Mouse (Mus musculus): Measurements from ENCODE around the gene Nfix.

DNA sequence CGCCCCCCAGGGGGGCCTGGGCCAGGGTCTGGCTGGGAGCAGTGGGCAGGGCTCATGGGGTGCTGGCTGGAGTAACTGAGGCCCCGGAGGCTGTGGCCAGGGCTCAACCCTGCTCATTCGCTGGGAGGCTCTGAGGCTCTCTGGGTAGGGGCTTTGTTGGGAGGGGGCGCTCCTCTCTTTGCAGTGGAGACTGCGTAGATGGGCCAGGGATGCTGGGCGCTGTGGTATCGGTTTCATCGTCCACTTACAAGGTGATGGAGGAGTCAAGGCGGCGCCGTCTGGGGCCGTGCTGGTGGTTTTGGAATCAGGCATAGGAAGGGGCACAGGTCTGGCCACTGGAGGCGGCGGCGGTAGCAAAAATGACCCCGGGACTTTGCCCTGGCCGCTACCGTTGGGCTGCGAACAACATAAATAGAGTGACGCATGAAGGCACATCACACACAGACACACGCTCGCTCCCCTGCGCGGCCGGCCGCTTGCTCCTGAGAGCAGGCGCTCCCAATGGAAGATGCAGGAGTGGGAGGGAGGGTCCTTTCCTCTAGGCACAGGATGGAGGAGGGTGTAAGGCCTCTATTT lies 84.2 kb downstream of the Nfix start:
- TF ChIP-seq CTCF (IDR thresholded peaks at IDR 0.05; ENCODE audit: low read depth) (no peak), EP300 (IDR thresholded peaks at IDR 0.05; ENCODE audit: low read depth) (no peak)

Measured in liver, embryonic 14.5 days (tissue).